ENCODE assay signal across 7 mouse cellular contexts in genomic region chr15:36373900-36374611, GRCm38 (mm10).
A peak's percentile ranks its signal among the peaks of the same experiment; 100 is the strongest.
DNase-seq lines count a peak whose midpoint lies in the region; ATAC-seq and TF ChIP-seq lines count a peak whose summit lies in the region.

No protein-coding gene starts in this region.

- no peaks in the 10 kb centered on the region for H3K36me3 ChIP-seq in embryonic facial prominence, embryonic 15.5 days
- H3K36me3 ChIP-seq in liver, adult 2 months (ENCODE audit: control insufficient read depth, insufficient read depth, low read length): no peaks in the 10 kb centered on the region
- no peaks in the 10 kb centered on the region for H3K36me3 ChIP-seq in midbrain, embryonic 15.5 days (replicated peaks)

- H3K27ac ChIP-seq in embryonic facial prominence, embryonic 15.5 days (replicated peaks): peak overlapping the region; percentile 81
- no peak overlapping the region for H3K27ac ChIP-seq in liver, adult 2 months (replicated peaks; ENCODE audit: insufficient read depth, low read depth, low read length)
- H3K27ac ChIP-seq in midbrain, embryonic 15.5 days: no peak overlapping the region

- peaks cover 20% of the 10 kb centered on the region for H3K4me1 ChIP-seq in embryonic facial prominence, embryonic 15.5 days
- H3K4me1 ChIP-seq in liver, adult 2 months (ENCODE audit: control insufficient read depth, insufficient read depth, low read length): peaks cover 2% of the 10 kb centered on the region; the same call in 1 of the 2 replicates
- H3K4me1 ChIP-seq in midbrain, embryonic 15.5 days: peaks cover 19% of the 10 kb centered on the region

- no peak for TF ChIP-seq POLR2A in liver, adult 2 months (IDR thresholded peaks at IDR 0.05; ENCODE audit: extremely low read depth, insufficient read depth, low read length)

- no peaks in the 10 kb centered on the region for H3K27me3 ChIP-seq in embryonic facial prominence, embryonic 15.5 days
- no peaks in the 10 kb centered on the region for H3K27me3 ChIP-seq in liver, adult 2 months (ENCODE audit: control insufficient read depth, insufficient read depth, low read length)
- no peaks in the 10 kb centered on the region for H3K27me3 ChIP-seq in midbrain, embryonic 15.5 days (replicated peaks)

- peak overlapping the region; percentile 65 for H3K4me2 ChIP-seq in embryonic facial prominence, embryonic 15.5 days (replicated peaks)
- H3K4me2 ChIP-seq in midbrain, embryonic 15.5 days: peak overlapping the region; percentile 90

- ATAC-seq in embryonic facial prominence, embryonic 15.5 days (ENCODE audit: insufficient number of reproducible peaks, low FRiP score, low TSS enrichment, low read depth): peak; percentile 66
- ATAC-seq in inflammation-experienced regulatory T-cells, adult 6 months: peak; percentile 4
- peak; percentile 77 for ATAC-seq in midbrain, embryonic 15.5 days (replicated peaks)

- no peaks in the 10 kb centered on the region for H3K79me2 ChIP-seq in liver, adult 2 months (ENCODE audit: control insufficient read depth, insufficient read depth, low read length)

- H3K4me3 ChIP-seq in embryonic facial prominence, embryonic 15.5 days (replicated peaks): peak overlapping the region; percentile 41
- H3K4me3 ChIP-seq in liver, adult 2 months (ENCODE audit: insufficient read depth, low read depth, low read length): peak overlapping the region; percentile 13
- peak overlapping the region; percentile 42 for H3K4me3 ChIP-seq in midbrain, embryonic 15.5 days

- DNase-seq in urinary bladder, postnatal 14 days (ENCODE audit: low spot score): peak; percentile 54
- no peak for DNase-seq in urinary bladder, postnatal 10 days (ENCODE audit: low spot score)
- DNase-seq in liver, adult 2 months (ENCODE audit: extremely low read depth, low read depth, low spot score): no peak
- DNase-seq in layer of hippocampus, postnatal 36 days: no peak

- H3K9ac ChIP-seq in embryonic facial prominence, embryonic 15.5 days: 0 out of 2 replicates have a peak overlapping the region, but pooled peaks have one; percentile 21
- no peak overlapping the region for H3K9ac ChIP-seq in liver, adult 2 months (ENCODE audit: low read depth, low read length)
- 0 out of 2 replicates have a peak overlapping the region, but pooled peaks have one; percentile 49 for H3K9ac ChIP-seq in midbrain, embryonic 15.5 days

- no peak for TF ChIP-seq CTCF in liver, adult 2 months (IDR thresholded peaks at IDR 0.05; ENCODE audit: low read depth, low read length)

- no peaks in the 10 kb centered on the region for H3K9me3 ChIP-seq in embryonic facial prominence, embryonic 15.5 days (replicated peaks)
- no peaks in the 10 kb centered on the region for H3K9me3 ChIP-seq in midbrain, embryonic 15.5 days

- 6% methylated on average over 11 of the region's 11 CpGs for WGBS in embryonic facial prominence, embryonic 15.5 days
- WGBS in liver, adult 2 months: 37% methylated on average over 11 of the region's 11 CpGs
- WGBS in midbrain, embryonic 15.5 days: 6% methylated on average over 11 of the region's 11 CpGs

Comparison
In these comparisons a context has a peak if more than half of its experiments do, and no peak if none do; other contexts are left out.
1. ATAC-seq: peak in every context shown above with its lines; median percentile 77 in midbrain, embryonic 15.5 days; 66 in embryonic facial prominence, embryonic 15.5 days; 4 in inflammation-experienced regulatory T-cells, adult 6 months.